Mouse (Mus musculus): ENCODE measurements at regions not wholly inside any gene's neighbourhood (a gene's known extent, or its start where the extent isn't known, plus 50 kb on each side); places are given as distances from the start of the nearest gene placed in this dataset.

GRCm38 (mm10) chr2:46678366-46678765 lies 1561.2 kb upstream of the Zeb2 start:
- no peak for DNase-seq (ENCODE audit: low spot score in 2 of 2)

GRCm38 (mm10) chr2:46669517-46670291 lies 1552.5 kb upstream of the Zeb2 start:
- no peak for DNase-seq (ENCODE audit: low spot score in 2 of 2)

GRCm38 (mm10) chr2:46666990-46667337 lies 1549.8 kb upstream of the Zeb2 start:
- no peak for DNase-seq (ENCODE audit: low spot score in 2 of 2)

- DNase-seq (ENCODE audit: low spot score in 2 of 2): peak in 1 of 2 experiments; percentile 11
Measured at GRCm38 (mm10) chr2:46666084-46666989, 1549.1 kb upstream of the Zeb2 start.

- no peak for DNase-seq (ENCODE audit: low spot score in 2 of 2)
Measured at GRCm38 (mm10) chr2:46661876-46662275, 1544.7 kb upstream of the Zeb2 start.

- no peak for DNase-seq (ENCODE audit: low spot score in 2 of 2)
Measured at GRCm38 (mm10) chr2:46660577-46660976, 1543.4 kb upstream of the Zeb2 start.

GRCm38 (mm10) chr2:46655289-46655688 lies 1538.1 kb upstream of the Zeb2 start:
- DNase-seq (ENCODE audit: low spot score in 2 of 2): no peak

GRCm38 (mm10) chr2:46652616-46653015 lies 1535.4 kb upstream of the Zeb2 start:
- DNase-seq (ENCODE audit: low spot score in 2 of 2): peak in 1 of 2 experiments; percentile 6

- DNase-seq (ENCODE audit: low spot score in 2 of 2): no peak
Measured at GRCm38 (mm10) chr2:46646366-46646765, 1529.2 kb upstream of the Zeb2 start.

- DNase-seq (ENCODE audit: low spot score in 2 of 2): no peak
Measured at GRCm38 (mm10) chr2:46609217-46609616, 1492.0 kb upstream of the Zeb2 start.

GRCm38 (mm10) chr2:46581773-46582172 lies 1464.6 kb upstream of the Zeb2 start:
- DNase-seq (ENCODE audit: low spot score in 2 of 2): no peak

- no peak for DNase-seq (ENCODE audit: low spot score in 2 of 2)
Measured at GRCm38 (mm10) chr2:46570416-46570815, 1453.2 kb upstream of the Zeb2 start.

- no peak for DNase-seq (ENCODE audit: low spot score in 2 of 2)
Measured at GRCm38 (mm10) chr2:46533395-46533794, 1416.2 kb upstream of the Zeb2 start.

- DNase-seq (ENCODE audit: low spot score in 2 of 2): no peak
Measured at GRCm38 (mm10) chr2:46530686-46531085, 1413.5 kb upstream of the Zeb2 start.

- no peak for DNase-seq (ENCODE audit: low spot score in 2 of 2)
Measured at GRCm38 (mm10) chr2:46525223-46525622, 1408.0 kb upstream of the Zeb2 start.

- peak in 1 of 2 experiments; percentile 3 for DNase-seq (ENCODE audit: low spot score in 2 of 2)
Measured at GRCm38 (mm10) chr2:46524625-46525024, 1407.4 kb upstream of the Zeb2 start.

- DNase-seq (ENCODE audit: low spot score in 2 of 2): no peak
Measured at GRCm38 (mm10) chr2:46521147-46521965, 1404.2 kb upstream of the Zeb2 start.

- no peak for DNase-seq (ENCODE audit: low spot score in 2 of 2)
Measured at GRCm38 (mm10) chr2:46512237-46513028, 1395.2 kb upstream of the Zeb2 start.

GRCm38 (mm10) chr2:46506951-46507350 lies 1389.8 kb upstream of the Zeb2 start:
- no peak for DNase-seq (ENCODE audit: low spot score in 2 of 2)

GRCm38 (mm10) chr2:46503074-46503473 lies 1385.9 kb upstream of the Zeb2 start:
- no peak for DNase-seq (ENCODE audit: low spot score in 2 of 2)

- no peak for DNase-seq (ENCODE audit: low spot score in 2 of 2)
Measured at GRCm38 (mm10) chr2:46492299-46492698, 1375.1 kb upstream of the Zeb2 start.
